Mouse (Mus musculus) gastrocnemius, postnatal 4 days (tissue): ENCODE results near the gene Lrrc74b. TPM values are rescaled to one million over a fixed set of nuclear protein-coding genes. Genes with fewer than 3 reads are reported as not detected.
"Not testable (repeated sequence)": the region's sequence is repeated elsewhere in the genome, so short reads cannot be mapped to it uniquely, and the experiment has no call there.

ENCODE experiments used
- DNase-seq, 2 experiments: peaks; one replicate each; pipeline ENCODE4 v3.0.0; 2021 to 2022; ENCODE audit warnings: low spot score in 2 of 2, mixed read lengths in 2 of 2
- long read RNA-seq, 2 experiments: library from polyadenylated mRNA; stranded (forward); transcript quantifications; one replicate each; pipeline ENCODE4 v2.0.0; 2021
- total RNA-seq, 2 experiments: library from RNA; stranded (reverse); gene quantifications; 2 replicates each; pipeline ENCODE4 v1.2.3; 2021

The Lrrc74b gene
- total RNA-seq = 1 to 10 TPM; 2.5 to 5.0 TPM
- long read RNA-seq, experiment 1, partial matches to known transcripts = 0 of 4 reads
- long read RNA-seq, experiment 1, other reads (novel, unspliced or antisense) = 3 of 4 reads
- long read RNA-seq, experiment 2 = 0 reads

- DNase-seq = peak in 1 of 2 experiments; percentile 72
These were observed at the start of gene Lrrc74b for GRCm38 (mm10) chr16:17561128-17561750. Lrrc74b (minus strand) TSS chr16:17561247.

- no peak for DNase-seq
These were observed 44.6 kb upstream of the Lrrc74b start for GRCm38 (mm10) chr16:17605684-17606083.

- no peak for DNase-seq
These were observed 43.9 kb upstream of the Lrrc74b start for GRCm38 (mm10) chr16:17604941-17605340.

- no peak for DNase-seq
These were observed 40.0 kb upstream of the Lrrc74b start for GRCm38 (mm10) chr16:17600944-17601562.

GRCm38 (mm10) chr16:17590731-17591130 lies 29.7 kb upstream of the Lrrc74b start:
- no peak for DNase-seq

GRCm38 (mm10) chr16:17584555-17584954 lies 23.5 kb upstream of the Lrrc74b start:
- DNase-seq = no peak

GRCm38 (mm10) chr16:17583064-17583463 lies 22.0 kb upstream of the Lrrc74b start, which contains the start of gene Slc7a4:
Slc7a4 (minus strand) TSS chr16:17583214.
- DNase-seq = no peak

- no peak for DNase-seq
These were observed 15.8 kb upstream of the Lrrc74b start for GRCm38 (mm10) chr16:17576825-17577215.

GRCm38 (mm10) chr16:17575870-17576824 lies 15.1 kb upstream of the Lrrc74b start:
- peak; percentile 36 to 60 for DNase-seq

GRCm38 (mm10) chr16:17566186-17566585 lies 5.1 kb upstream of the Lrrc74b start:
- DNase-seq = no peak

GRCm38 (mm10) chr16:17564771-17565170 lies 3.7 kb upstream of the Lrrc74b start:
- DNase-seq = no peak

GRCm38 (mm10) chr16:17564221-17564620 lies 3.2 kb upstream of the Lrrc74b start:
- no peak for DNase-seq

GRCm38 (mm10) chr16:17563580-17563979 lies 2.5 kb upstream of the Lrrc74b start:
- no peak for DNase-seq

- peak; percentile 38 to 76 for DNase-seq
These were observed 733 bp upstream of the Lrrc74b start, which contains the start of gene P2rx6 for GRCm38 (mm10) chr16:17561751-17562208. P2rx6 (plus strand) TSS chr16:17561885.

GRCm38 (mm10) chr16:17559396-17560027 lies 1.5 kb downstream of the Lrrc74b start:
- no peak for DNase-seq

GRCm38 (mm10) chr16:17558811-17559210 lies 2.2 kb downstream of the Lrrc74b start:
- no peak for DNase-seq

- DNase-seq = peak; percentile 52 to 53
These were observed 3.0 kb downstream of the Lrrc74b start for GRCm38 (mm10) chr16:17557947-17558480.

- no peak for DNase-seq
These were observed 4.1 kb downstream of the Lrrc74b start for GRCm38 (mm10) chr16:17556907-17557306.

- DNase-seq = no peak
These were observed 4.9 kb downstream of the Lrrc74b start for GRCm38 (mm10) chr16:17556180-17556579.

- DNase-seq = not testable (repeated sequence)
These were observed 6.3 kb downstream of the Lrrc74b start for GRCm38 (mm10) chr16:17554702-17555101.
